Mouse (Mus musculus) small intestine, adult 2 months (tissue): ENCODE data around the gene Acan. TPM values are rescaled to one million over a fixed set of nuclear protein-coding genes. Genes with fewer than 3 reads are reported as not detected.

Experiments
- H3K27ac ChIP-seq: fragments of 200-500 bp; 2 replicates; pipeline ENCODE4 v1.5.1; 2012; ENCODE audit warnings: low read depth, low read length, control low read depth, inconsistent platforms; ENCODE audit not compliant: insufficient read depth
- H3K27me3 ChIP-seq: fragments of 200-500 bp; 2 replicates; pipeline ENCODE4 v1.6.1; 2012; ENCODE audit warnings: mild to moderate bottlenecking, moderate library complexity, low read length, inconsistent platforms; ENCODE audit not compliant: control insufficient read depth, insufficient read depth
- H3K36me3 ChIP-seq: fragments of 200-500 bp; 2 replicates; pipeline ENCODE4 v1.6.1; 2012; ENCODE audit warnings: mild to moderate bottlenecking, low read length, control low read depth, inconsistent platforms; ENCODE audit not compliant: control insufficient read depth, insufficient read depth
- H3K4me1 ChIP-seq: fragments of 200-500 bp; 2 replicates; pipeline ENCODE4 v1.6.1; 2012; ENCODE audit warnings: low read length, inconsistent platforms, mixed read lengths; ENCODE audit not compliant: control insufficient read depth, insufficient read depth, insufficient read length
- H3K4me3 ChIP-seq: fragments of 200-500 bp; 2 replicates; pipeline ENCODE4 v1.5.1; 2012; ENCODE audit warnings: low read depth, mild to moderate bottlenecking, control low read depth, inconsistent platforms, low read length, moderate library complexity
- CTCF ChIP-seq: fragments of 200-500 bp; IDR thresholded peaks from 2 replicates; pipeline ENCODE4 v1.5.1; 2012; ENCODE audit warnings: low read depth, mild to moderate bottlenecking, control low read depth, inconsistent platforms, low read length, moderate library complexity, mixed read lengths; ENCODE audit not compliant: insufficient replicate concordance, insufficient read length; ENCODE audit errors: extremely low read depth
- POLR2A ChIP-seq: fragments of 200-500 bp; IDR thresholded peaks from 2 replicates; pipeline ENCODE4 v1.6.1; 2012; ENCODE audit warnings: low read depth, mild to moderate bottlenecking, control low read depth, inconsistent platforms, low read length, moderate library complexity
- WGBS: fragments of 180-500 bp; shearing (Covaris S2); methylation state at CpG from one replicate; pipeline ENCODE4 v1.1.7; 2018; 5-methylcytosine and 5-hydroxymethylcytosine counted together
- polyA plus RNA-seq: library from polyadenylated mRNA; depleted of rRNA; stranded (reverse); fragments of >200 nt; gene quantifications from 2 replicates; pipeline ENCODE4 v1.2.3, GENCODE M21; 2012; rRNA removed

Gene Acan
- not detected in 2 replicates for polyA plus RNA-seq

DNA sequence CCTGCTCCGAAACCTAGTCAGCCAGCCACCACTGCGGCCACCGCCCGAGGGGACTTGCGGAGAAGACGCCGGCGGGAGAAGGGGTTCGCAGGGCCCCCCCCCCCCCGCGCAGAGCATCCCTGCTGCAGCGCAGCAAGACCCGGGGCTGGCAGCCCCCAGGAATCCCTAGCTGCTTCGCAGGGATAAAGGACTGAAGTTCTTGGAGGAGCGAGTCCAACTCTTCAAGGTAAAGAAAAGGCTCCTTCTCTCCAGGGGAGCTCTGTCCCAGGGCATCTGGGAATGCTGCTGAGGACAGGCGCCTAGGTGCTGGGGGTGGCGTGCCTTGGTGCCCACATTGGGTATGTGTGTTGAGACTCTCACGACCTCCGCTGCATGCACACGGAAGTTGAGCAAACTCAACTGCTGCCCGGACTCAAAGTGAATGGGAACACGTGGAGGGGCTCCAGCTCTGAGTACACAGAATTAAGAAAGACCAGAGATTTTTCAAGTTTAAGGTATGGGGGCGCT, at the start of gene Acan:
Acan (plus strand) TSS at position 101 of the 507 bp plus-strand sequence.
- Histone ChIP-seq H3K4me1 (no peaks in the 10 kb centered on the region), H3K4me3 (no peak within 1 kb of the TSS), H3K27ac (no peak within 1 kb of the TSS), H3K27me3 (peaks cover 17% of the 10 kb centered on the region), H3K36me3 (no peaks in the 10 kb centered on the region)
- 2% methylated on average over 23 of the region's 23 CpGs for WGBS
- TF ChIP-seq POLR2A = no peak
- no peak for TF ChIP-seq CTCF

DNA sequence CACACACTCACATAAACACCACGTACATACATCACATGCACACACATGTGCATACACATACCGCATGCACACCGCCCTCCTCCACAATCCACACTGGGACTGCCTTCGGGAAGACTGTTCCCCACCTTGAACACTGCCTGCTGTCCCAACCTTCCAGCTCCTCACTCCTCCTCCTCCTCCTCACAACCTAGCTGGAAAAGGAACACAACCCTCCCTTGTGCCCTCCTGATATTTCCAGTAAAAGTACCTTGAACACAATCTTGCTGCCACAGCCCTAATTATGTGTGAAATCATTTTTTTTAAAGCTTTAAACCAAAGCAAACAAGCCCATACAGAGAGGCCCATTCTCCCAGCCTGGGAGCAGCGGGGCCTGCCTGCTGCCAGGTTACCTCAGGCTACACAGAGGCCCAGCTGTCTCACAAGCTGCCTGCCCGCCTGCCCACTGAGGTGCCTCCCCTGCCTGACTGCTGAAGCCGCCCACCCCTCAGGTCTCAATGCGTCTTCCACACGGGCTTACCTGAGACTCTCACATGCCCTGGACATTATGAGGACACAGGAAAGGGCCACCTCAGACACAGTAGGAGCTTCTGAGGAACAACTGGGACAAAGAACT, 31.9 kb upstream of the Acan start:
- Histone ChIP-seq H3K36me3 (no peaks in the 10 kb centered on the region), H3K4me1 (no peaks in the 10 kb centered on the region), H3K27ac (no peak overlapping the region), H3K4me3 (no peak overlapping the region), H3K27me3 (no peaks in the 10 kb centered on the region)
- 47% methylated on average over 9 of the region's 9 CpGs for WGBS
- no peak for TF ChIP-seq CTCF
- TF ChIP-seq POLR2A = no peak

DNA sequence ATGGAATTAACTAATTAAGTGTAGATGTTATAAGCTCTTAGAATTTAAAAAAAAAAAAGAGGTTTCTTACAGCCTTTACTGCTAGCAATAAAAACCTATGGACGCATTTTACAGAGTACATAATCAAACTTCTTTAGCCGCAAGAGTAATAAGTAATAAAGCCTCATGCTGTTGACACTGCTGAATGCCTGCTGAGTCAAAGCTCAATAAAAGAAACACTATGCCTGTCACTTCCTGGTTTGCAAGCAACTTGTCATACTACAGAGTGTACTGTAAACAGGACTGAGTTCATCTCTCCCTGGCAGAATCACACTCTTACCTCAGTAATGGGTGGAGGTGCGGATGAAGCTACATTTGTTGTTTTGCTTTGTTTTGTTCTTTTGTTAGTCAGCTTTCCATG, 24.1 kb upstream of the Acan start:
- WGBS = 38% methylated on average over 3 of the region's 3 CpGs

DNA sequence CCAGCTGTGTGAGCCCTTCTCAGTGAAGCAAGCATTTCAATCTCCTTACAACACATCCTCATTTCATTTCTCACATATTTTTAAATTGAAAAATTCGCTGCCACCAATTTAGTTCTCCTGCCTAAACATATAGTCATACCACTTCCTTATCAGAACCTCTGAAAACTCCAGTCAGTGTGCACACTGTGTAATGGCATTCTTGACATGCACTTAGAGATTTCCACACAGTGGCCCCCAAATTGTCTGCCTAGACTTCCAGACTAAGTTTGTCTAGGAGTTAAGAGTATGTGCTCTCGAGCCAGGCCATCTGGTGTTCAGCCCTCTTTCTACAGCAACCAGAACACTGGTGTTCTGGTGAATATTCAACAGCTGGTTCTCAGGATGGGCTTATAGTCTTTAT, 19.5 kb upstream of the Acan start:
- Histone ChIP-seq H3K27me3 (no peaks in the 10 kb centered on the region), H3K4me3 (no peak overlapping the region), H3K36me3 (no peaks in the 10 kb centered on the region), H3K27ac (no peak overlapping the region), H3K4me1 (no peaks in the 10 kb centered on the region)
- 51% methylated on average over 2 of the region's 2 CpGs for WGBS
- TF ChIP-seq POLR2A (no peak), CTCF (no peak)

More for the DNA sequence above, 24.1 kb upstream of the Acan start:
- no peaks in the 10 kb centered on the region for H3K36me3 ChIP-seq
- TF ChIP-seq POLR2A = no peak
- no peak for TF ChIP-seq CTCF
- no peaks in the 10 kb centered on the region for H3K4me1 ChIP-seq
- H3K27ac ChIP-seq = no peak overlapping the region
- H3K4me3 ChIP-seq = no peak overlapping the region
- H3K27me3 ChIP-seq = no peaks in the 10 kb centered on the region

DNA sequence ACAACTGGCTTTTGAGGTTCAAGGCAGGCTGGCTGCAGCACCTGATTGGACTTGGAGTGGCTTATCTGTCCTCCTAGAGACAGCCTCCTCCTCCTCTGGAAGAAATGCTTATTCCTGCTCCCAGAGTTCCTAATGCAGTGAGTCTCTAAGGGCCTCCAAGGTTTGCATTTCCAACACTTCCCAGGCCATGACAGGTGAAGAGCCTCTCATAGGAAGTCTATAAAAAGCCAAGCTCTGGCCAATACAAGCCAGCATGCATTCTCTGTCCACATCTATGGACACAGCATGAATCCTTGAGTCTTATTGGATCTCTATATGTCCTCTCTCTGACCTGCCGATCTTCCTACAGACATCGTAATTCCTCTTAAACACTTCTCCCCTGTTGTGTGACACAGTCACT, 18.8 kb upstream of the Acan start:
- no peak overlapping the region for H3K4me3 ChIP-seq
- no peaks in the 10 kb centered on the region for H3K4me1 ChIP-seq
- no peaks in the 10 kb centered on the region for H3K27me3 ChIP-seq
- H3K36me3 ChIP-seq = no peaks in the 10 kb centered on the region
- TF ChIP-seq CTCF (no peak), POLR2A (no peak)
- 96% methylated on average over 2 of the region's 2 CpGs for WGBS
- H3K27ac ChIP-seq = no peak overlapping the region

DNA sequence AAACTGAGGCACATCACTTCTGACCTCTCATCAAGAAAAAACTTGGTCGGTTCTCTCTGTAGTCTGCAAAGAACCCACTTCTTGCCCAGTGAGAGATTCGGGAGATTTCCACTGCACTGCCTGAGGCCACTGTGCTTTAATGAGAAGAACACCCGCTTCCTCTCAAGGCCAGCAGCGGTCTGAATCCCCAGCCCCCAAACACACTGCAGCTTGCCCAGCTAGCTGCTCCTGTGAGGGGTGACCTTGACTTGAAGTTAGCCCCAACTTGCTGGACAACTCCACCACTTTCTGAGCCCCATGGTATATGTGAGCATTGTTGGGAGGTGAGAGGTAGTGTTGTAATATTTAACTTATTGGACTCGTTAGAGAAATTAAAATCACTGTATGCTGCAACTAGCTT, 1.2 kb upstream of the Acan start:
- Histone ChIP-seq H3K36me3 (no peaks in the 10 kb centered on the region), H3K4me3 (no peak overlapping the region), H3K27ac (no peak overlapping the region), H3K27me3 (peaks cover 17% of the 10 kb centered on the region), H3K4me1 (no peaks in the 10 kb centered on the region)
- WGBS = 27% methylated on average over 5 of the region's 5 CpGs
- no peak for TF ChIP-seq POLR2A
- no peak for TF ChIP-seq CTCF

DNA sequence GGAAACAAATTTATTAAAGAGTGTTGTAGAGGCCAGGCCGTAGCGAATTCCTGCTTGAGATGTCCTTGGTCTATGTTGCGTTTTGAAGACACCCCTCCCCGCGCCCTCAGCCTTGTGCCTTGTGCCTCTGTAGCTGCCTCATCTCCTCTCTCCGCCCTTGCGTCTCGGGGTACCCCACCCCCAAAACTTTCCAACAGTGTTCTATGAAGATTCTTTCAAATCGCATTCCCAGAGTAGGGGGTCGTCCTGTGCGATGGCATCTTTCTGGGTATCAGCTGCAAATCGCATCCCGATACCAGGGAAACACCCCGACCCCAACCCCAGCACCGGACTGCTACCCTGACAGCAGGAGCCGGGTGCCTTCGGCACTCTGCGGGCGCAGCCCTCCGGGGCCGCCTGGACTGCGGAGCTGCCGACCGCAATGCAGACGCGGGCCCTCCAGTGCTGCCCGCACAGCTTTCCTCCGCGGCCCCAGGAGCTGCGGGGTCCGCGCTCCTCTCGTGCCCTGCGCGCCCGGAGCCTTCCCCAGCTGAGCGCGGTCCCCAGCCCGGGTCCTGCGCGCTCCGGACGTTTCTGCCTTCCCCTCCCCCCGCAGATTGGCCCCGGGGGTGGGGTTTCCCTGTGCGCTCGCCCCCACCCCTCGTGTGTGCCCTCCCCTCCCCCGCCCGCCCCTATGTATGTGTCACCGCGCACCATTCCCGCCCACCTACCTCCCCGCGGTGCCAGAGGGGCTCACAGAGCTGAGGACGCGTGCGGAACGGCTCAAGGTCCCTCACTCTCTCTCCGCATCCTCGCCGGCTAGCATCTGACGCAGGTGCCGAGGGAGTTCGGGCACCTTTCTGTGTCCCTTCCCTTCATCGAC, 531 bp upstream of the Acan start:
- H3K27me3 ChIP-seq = peaks cover 17% of the 10 kb centered on the region
- WGBS = 4% methylated on average over 62 of the region's 66 CpGs
- no peaks in the 10 kb centered on the region for H3K4me1 ChIP-seq
- no peak overlapping the region for H3K27ac ChIP-seq
- no peaks in the 10 kb centered on the region for H3K36me3 ChIP-seq
- no peak overlapping the region for H3K4me3 ChIP-seq
- TF ChIP-seq CTCF (no peak), POLR2A (no peak)
